Mouse (Mus musculus) cerebellum, adult (tissue): ENCODE measurements around the gene Cmah.

Experiments used
- ATAC-seq: cut with Nextera tagmentation; 2 replicates; pipeline ENCODE4 v1.9.2; 2017; ENCODE audit warnings: mild to moderate bottlenecking, moderate library complexity, mixed read lengths; ENCODE audit not compliant: insufficient number of reproducible peaks, low FRiP score, low TSS enrichment

Cmah gene

GRCm38 (mm10) chr13:24415506-24416206 lies 88.5 kb downstream of the Cmah start:
- no peak for ATAC-seq

- ATAC-seq, result no peak
Observed at GRCm38 (mm10) chr13:24416409-24416808, 89.2 kb downstream of the Cmah start.

GRCm38 (mm10) chr13:24418024-24418423 lies 90.8 kb downstream of the Cmah start:
- no peak for ATAC-seq

- ATAC-seq, result no peak
Observed at GRCm38 (mm10) chr13:24418814-24419213, 91.6 kb downstream of the Cmah start.

- no peak for ATAC-seq
Observed at GRCm38 (mm10) chr13:24419560-24420250, 92.5 kb downstream of the Cmah start.

- no peak for ATAC-seq
Observed at GRCm38 (mm10) chr13:24421987-24422386, 94.8 kb downstream of the Cmah start.

GRCm38 (mm10) chr13:24430215-24430614 lies 103.0 kb downstream of the Cmah start:
- ATAC-seq, result no peak

- no peak for ATAC-seq
Observed at GRCm38 (mm10) chr13:24431593-24431992, 104.4 kb downstream of the Cmah start.

GRCm38 (mm10) chr13:24442272-24442671 lies 115.1 kb downstream of the Cmah start:
- ATAC-seq, result no peak

GRCm38 (mm10) chr13:24443763-24444347 lies 116.7 kb downstream of the Cmah start:
- no peak for ATAC-seq

GRCm38 (mm10) chr13:24444709-24445108 lies 117.5 kb downstream of the Cmah start:
- no peak for ATAC-seq

GRCm38 (mm10) chr13:24445166-24445565 lies 118.0 kb downstream of the Cmah start:
- ATAC-seq, result no peak

- no peak for ATAC-seq
Observed at GRCm38 (mm10) chr13:24446081-24446480, 118.9 kb downstream of the Cmah start.

- ATAC-seq, result no peak
Observed at GRCm38 (mm10) chr13:24447043-24447442, 119.8 kb downstream of the Cmah start.

- ATAC-seq, result no peak
Observed at GRCm38 (mm10) chr13:24448578-24448977, 121.4 kb downstream of the Cmah start.

GRCm38 (mm10) chr13:24451455-24451854 lies 124.3 kb downstream of the Cmah start:
- ATAC-seq, result no peak

- no peak for ATAC-seq
Observed at GRCm38 (mm10) chr13:24453737-24454136, 126.5 kb downstream of the Cmah start.

- ATAC-seq, result no peak
Observed at GRCm38 (mm10) chr13:24456385-24456784, 129.2 kb downstream of the Cmah start.

- no peak for ATAC-seq
Observed at GRCm38 (mm10) chr13:24460517-24460916, 133.3 kb downstream of the Cmah start.

GRCm38 (mm10) chr13:24463767-24464166 lies 136.6 kb downstream of the Cmah start:
- no peak for ATAC-seq

- no peak for ATAC-seq
Observed at GRCm38 (mm10) chr13:24466027-24466426, 138.8 kb downstream of the Cmah start.

GRCm38 (mm10) chr13:24467806-24468205 lies 140.6 kb downstream of the Cmah start:
- no peak for ATAC-seq
